Mouse (Mus musculus): ENCODE measurements around the gene Tmem144. TPM values are rescaled to one million over a fixed set of nuclear protein-coding genes. Genes with fewer than 3 reads are reported as not detected.
"Not testable (repeated sequence)": the region's sequence is repeated elsewhere in the genome, so short reads cannot be mapped to it uniquely, and the experiment has no call there.

Gene Tmem144
- total RNA-seq, 2 experiments from 2014 or later: 14.0 to 16.4 TPM

GRCm38 (mm10) chr3:79809180-79809567 is 43.4 kb downstream of the Tmem144 start:
- peak; percentile 59 to 68 for DNase-seq

- DNase-seq: peak; percentile 57 to 63
Observed at GRCm38 (mm10) chr3:79808530-79809179, 43.9 kb downstream of the Tmem144 start.

GRCm38 (mm10) chr3:79800761-79801160 is 51.8 kb downstream of the Tmem144 start:
- not testable (repeated sequence) for DNase-seq

- DNase-seq: no peak
Observed at GRCm38 (mm10) chr3:79792307-79792706, 60.3 kb downstream of the Tmem144 start.

DNA sequence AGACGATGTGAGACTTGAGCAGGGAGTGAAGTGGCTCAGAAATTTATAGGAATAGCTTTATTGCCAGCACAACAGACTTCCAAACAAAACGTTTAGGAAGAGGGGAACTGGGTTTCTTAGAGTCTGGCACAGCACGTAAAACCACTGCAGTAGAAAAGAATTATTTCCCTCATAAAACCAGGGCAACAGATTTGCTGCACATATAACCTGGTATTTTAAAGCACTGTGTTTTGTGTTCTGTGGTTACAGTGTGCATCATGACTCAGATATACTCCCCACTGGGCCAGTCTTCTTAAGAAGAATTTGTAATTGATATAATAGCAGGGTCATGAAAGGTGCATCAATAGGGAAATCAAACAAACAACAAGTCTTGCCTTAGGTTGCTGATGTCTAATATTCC is 62.2 kb downstream of the Tmem144 start:
- DNase-seq: no peak

DNA sequence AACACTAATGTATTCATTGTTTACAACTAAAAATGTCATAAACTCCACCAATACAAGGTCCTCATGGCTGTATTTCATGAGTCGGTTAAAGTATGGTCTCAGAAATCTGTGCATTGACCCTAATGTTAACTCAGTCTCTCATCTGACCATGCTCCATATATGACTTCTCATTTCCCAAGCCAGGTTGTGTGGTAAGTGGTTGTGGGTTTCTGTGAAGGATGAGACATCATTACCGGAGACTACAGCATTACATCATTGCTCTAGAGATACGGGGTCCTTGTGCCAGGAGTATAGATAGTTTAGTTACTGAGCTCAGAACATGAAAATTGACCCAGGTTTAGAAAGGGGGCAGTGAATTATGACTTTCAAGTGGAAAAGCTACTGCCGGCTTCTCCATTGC is 63.0 kb downstream of the Tmem144 start:
- DNase-seq: no peak

- no peak for DNase-seq
Observed at GRCm38 (mm10) chr3:79788959-79789358, 63.6 kb downstream of the Tmem144 start.

GRCm38 (mm10) chr3:79784362-79784736 is 68.2 kb downstream of the Tmem144 start:
- peak in 1 of 2 experiments; percentile 2 for DNase-seq

DNA sequence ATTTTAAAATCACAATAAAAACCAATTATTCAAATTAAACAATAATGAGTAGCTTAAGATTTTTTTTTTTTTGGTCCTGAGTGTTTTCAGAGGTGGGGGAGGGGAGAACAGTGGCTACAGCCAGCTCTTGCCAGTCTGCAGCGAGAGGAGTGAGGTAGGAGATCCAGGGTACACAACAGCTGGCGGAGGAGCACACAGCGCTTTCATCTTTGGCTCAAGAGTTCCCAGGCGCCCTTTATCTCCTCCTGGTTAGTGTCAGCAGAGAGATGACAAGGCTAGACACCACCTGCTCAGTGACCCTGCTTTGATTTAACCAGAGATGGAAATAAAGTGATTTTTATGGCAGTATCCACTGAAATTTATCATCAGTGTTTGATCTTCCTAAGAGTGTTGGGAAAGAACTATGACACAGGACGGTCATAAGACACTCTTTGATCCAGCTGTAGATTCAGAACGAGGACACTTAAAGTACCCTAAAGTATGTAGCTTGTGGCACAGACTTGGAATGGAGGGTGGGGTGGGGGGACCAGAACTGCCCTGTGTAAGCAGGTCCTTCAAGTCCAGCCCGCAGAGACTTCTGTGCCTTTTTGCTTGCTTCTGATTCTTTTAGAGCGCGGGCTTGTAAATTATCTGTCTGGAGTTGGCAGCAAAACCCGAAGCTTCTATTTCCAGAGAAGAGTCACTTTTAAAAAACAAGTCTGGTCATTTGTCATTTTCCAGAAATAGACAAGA is 68.8 kb downstream of the Tmem144 start:
- DNase-seq: peak in 1 of 2 experiments; percentile 3

DNA sequence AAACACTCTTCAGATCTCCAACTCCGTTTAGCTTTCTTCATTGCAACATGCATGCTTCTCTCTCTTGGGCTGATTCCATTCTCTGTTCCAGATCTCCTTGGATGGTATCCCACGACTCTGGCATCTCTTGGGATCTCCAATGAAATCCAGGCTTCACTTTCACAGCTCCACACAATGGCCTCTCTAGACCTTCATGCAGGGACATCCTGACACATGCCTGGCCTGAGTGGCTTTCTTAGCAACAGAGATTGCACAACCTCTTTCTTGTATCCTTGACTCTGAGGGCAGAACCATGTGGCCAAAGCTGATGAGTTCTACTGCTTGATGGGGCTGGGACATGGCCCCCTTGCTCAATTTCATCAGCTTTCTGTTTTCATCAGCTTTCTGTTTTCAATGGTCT is 79.9 kb downstream of the Tmem144 start:
- peak in 1 of 2 experiments; percentile 3 for DNase-seq

Other genes starting within 250 kb of the Tmem144 start
- gene 4930579G24Rik, start 223.7 kb downstream of the Tmem144 start, total RNA-seq (2021): 1 to 10 TPM; 2.1 to 4.0 TPM
- gene Etfdh, start 223.3 kb downstream of the Tmem144 start, total RNA-seq (2021): 100 to 1,000 TPM; 175 to 219 TPM
- under 1 TPM in 1 of 2 experiments, not detected in 1; 0.07 TPM for gene Rxfp1, start 114.9 kb downstream of the Tmem144 start, total RNA-seq (2021)
- 10 to 100 TPM; 10.6 to 31.6 TPM for gene Fam198b, start 31.8 kb upstream of the Tmem144 start, total RNA-seq (2021)

Data from adrenal gland, postnatal 36 days (tissue).